Mouse (Mus musculus): ENCODE results near the gene Ccr10. TPM values are rescaled to one million over a fixed set of nuclear protein-coding genes. Genes with fewer than 3 reads are reported as not detected.

Gene Ccr10
- total and polyA plus RNA-seq, 2 experiments from 2014 or later = 0.16 to 0.88 TPM

DNA sequence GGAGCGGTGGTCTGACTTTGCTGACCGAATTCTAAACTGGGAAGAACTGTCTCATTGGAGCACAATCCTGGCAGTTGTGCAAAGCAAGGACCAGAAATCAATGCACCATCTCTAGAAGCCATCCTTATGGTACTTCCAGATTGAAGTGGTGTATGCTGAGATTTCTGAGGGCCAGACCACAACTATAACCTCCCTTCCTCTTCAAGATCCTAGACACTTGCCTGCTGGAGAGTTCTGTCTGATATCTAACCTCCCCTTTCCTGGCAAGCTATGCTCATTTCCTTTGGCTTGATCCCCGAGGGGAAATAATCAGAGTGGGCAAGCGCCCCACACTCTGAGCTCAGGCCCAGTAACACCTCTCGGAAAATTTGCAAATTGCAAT is 2.8 kb downstream of the Ccr10 start:
- no peaks in the 10 kb centered on the region for H3K9me3 ChIP-seq (ENCODE audit: low read length)
- ATAC-seq = no peak
- H3K4me1 ChIP-seq (ENCODE audit: insufficient read depth, low read length) = peaks cover 34% of the 10 kb centered on the region
- H3K9ac ChIP-seq (replicated peaks; ENCODE audit: low read length) = peak overlapping the region; percentile 51
- H3K27me3 ChIP-seq (ENCODE audit: insufficient read depth, low read length) = 0 out of 2 replicates have a peak, but pooled peaks cover 11% of the 10 kb centered on the region
- H3K36me3 ChIP-seq (ENCODE audit: insufficient read depth, low read length) = peaks cover 3% of the 10 kb centered on the region; the same call in 1 of the 2 replicates
- WGBS = 13% methylated on average over 5 of the region's 5 CpGs
- DNase-seq (ENCODE audit: low spot score) = no peak
- H3K4me3 ChIP-seq (ENCODE audit: low read length) = peak overlapping the region; percentile 62
- TF ChIP-seq CTCF (IDR thresholded peaks at IDR 0.05; ENCODE audit: low read depth) = no peak
- peak overlapping the region; percentile 89 for H3K4me2 ChIP-seq (ENCODE audit: low read depth, low read length)
- peak overlapping the region; percentile 83 for H3K27ac ChIP-seq

DNA sequence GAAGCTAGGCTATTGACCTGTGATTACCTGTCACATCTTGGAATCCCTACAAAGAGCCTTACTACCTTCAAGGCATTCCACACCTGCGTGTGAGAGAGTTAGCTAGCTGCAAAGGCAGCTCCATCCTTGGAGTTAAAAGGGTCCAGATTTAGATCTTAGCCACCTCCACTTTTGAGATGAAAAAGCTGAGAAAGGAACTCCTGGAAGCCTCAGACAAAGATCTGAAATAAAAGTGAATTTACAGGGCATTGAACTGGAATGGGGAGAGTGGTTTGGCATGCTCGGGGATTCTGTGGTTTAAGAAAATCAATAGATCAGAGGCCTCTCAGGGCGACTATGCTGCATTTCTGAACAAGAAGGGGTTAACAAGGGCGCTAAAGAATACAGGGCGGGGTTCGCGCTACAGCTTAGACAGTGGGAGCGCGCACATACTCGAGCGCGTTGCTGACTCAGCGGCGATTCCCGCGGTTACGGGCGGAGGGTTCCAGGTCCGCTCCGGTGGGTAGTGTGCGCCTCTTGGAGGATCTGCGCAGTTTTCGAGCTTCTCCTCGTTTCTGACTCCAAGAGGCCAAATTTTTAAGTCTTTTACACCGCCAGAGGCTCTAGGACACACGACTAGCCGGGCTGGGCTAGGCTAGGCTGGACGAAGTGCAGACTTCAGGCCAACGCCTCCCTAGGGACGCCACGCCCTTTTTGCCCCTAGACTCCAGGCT is 3.4 kb downstream of the Ccr10 start:
- under 1% methylated on average over 31 of the region's 31 CpGs for WGBS
- H3K4me1 ChIP-seq (ENCODE audit: insufficient read depth, low read length) = peaks cover 34% of the 10 kb centered on the region

DNA sequence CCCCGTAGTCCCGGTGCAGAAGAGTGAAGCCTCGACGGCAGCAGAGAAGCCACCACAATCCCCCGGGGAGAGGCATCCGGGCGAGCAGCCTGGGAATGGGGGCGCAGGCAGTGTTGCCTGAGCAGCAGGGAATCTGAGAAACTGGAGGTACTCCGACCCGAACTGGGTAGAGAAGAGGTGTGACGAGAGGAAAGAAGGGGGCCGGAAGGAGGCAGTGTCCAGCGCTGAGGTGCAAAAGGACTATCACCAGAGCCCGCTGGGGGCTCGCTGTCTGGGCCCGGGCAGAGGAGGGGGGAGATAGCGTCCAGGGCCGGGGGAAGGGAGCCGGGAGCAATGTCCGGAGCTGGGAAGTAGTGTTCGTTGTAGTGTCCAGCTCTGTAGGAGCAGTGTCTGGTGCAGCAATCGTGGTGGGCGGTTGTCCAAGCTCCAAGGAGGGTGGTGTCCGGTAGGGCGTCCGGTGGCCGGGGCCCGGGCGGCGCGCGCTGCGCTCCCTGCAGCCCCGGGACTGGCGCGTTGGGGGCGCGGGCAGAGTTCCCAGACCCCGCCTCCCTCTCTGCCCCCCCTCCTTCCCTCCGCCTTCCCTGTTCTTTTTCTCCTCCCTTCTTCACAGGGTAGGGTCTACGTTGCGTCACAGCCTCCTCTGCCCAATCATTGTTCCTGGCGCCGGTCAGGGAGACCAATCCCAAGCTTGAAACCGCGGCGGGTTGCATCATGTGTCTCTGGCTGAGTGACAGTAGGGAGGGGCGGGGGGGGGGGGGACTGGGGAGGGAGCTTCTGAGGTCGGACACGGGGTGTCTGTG is 4.2 kb downstream of the Ccr10 start, which contains the start of gene Plekhh3:
TSS of gene Plekhh3 (minus strand) at position 541 of the 800 bp plus-strand sequence.
- TF ChIP-seq CTCF (IDR thresholded peaks at IDR 0.05; ENCODE audit: low read depth) = peak; percentile 46
- Histone ChIP-seq H3K4me1 (ENCODE audit: insufficient read depth, low read length) (peaks cover 34% of the 10 kb centered on the region), H3K9ac (replicated peaks; ENCODE audit: low read length) (peak within 1 kb of the TSS; percentile 57), H3K36me3 (ENCODE audit: insufficient read depth, low read length) (peaks cover 4% of the 10 kb centered on the region; the same call in 1 of the 2 replicates), H3K27ac (peak within 1 kb of the TSS; percentile 83), H3K27me3 (ENCODE audit: insufficient read depth, low read length) (peaks cover 20% of the 10 kb centered on the region; the same call in 1 of the 2 replicates), H3K4me2 (ENCODE audit: low read depth, low read length) (peak within 1 kb of the TSS; percentile 89), H3K4me3 (ENCODE audit: low read length) (peak within 1 kb of the TSS; percentile 62), H3K9me3 (ENCODE audit: low read length) (no peaks in the 10 kb centered on the region)
- WGBS = under 1% methylated on average over 46 of the region's 50 CpGs
- DNase-seq (ENCODE audit: low spot score) = peak; percentile 98
- peak; percentile 96 for ATAC-seq

More for the DNA sequence above, 3.4 kb downstream of the Ccr10 start:
- Histone ChIP-seq H3K9me3 (ENCODE audit: low read length) (no peaks in the 10 kb centered on the region), H3K9ac (replicated peaks; ENCODE audit: low read length) (peak overlapping the region; percentile 51), H3K36me3 (ENCODE audit: insufficient read depth, low read length) (peaks cover 4% of the 10 kb centered on the region; the same call in 1 of the 2 replicates), H3K4me3 (ENCODE audit: low read length) (peak overlapping the region; percentile 62), H3K27me3 (ENCODE audit: insufficient read depth, low read length) (0 out of 2 replicates have a peak, but pooled peaks cover 15% of the 10 kb centered on the region), H3K27ac (peak overlapping the region; percentile 83), H3K4me2 (ENCODE audit: low read depth, low read length) (peak overlapping the region; percentile 89)
- TF ChIP-seq CTCF (IDR thresholded peaks at IDR 0.05; ENCODE audit: low read depth) = 0 out of 2 replicates have a peak, but pooled peaks have one; percentile 1
- DNase-seq (ENCODE audit: low spot score) (peak; percentile 85), ATAC-seq (0 out of 2 replicates have a peak, but pooled peaks have one; percentile 0)

DNA sequence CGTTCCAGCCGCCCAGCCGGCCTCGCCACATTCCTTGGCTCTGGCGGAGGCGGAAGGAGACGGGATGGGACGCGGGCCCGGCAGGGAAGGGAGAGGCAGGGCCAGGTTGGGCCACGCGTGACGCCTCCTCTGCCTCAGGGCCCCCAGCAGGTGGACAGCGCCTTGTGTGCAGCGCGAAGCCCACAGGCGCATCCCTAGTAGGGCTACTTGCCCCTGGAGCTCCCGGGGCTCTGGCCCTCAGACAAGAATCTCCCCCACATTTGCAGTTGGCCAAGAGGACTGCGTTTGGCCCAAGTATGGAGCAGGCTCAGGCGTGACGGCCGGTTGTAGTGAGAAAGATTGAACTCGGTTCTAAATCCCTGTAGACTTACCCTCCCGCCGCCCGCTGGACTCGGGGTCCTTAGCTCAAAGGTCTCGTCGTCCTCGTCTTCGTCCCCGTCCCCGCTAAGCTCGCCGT is 4.9 kb downstream of the Ccr10 start, which contains the start of gene Cntnap1:
TSS of gene Cntnap1 (plus strand) at position 170 of the 457 bp plus-strand sequence.
- peak within 1 kb of the TSS; percentile 89 for H3K4me2 ChIP-seq (ENCODE audit: low read depth, low read length)
- DNase-seq (ENCODE audit: low spot score) = no peak
- TF ChIP-seq CTCF (IDR thresholded peaks at IDR 0.05; ENCODE audit: low read depth) = no peak
- peaks cover 34% of the 10 kb centered on the region for H3K4me1 ChIP-seq (ENCODE audit: insufficient read depth, low read length)
- H3K9ac ChIP-seq (replicated peaks; ENCODE audit: low read length) = peak within 1 kb of the TSS; percentile 57
- peak within 1 kb of the TSS; percentile 75 for H3K27ac ChIP-seq
- WGBS = under 1% methylated on average over 35 of the region's 35 CpGs
- peak within 1 kb of the TSS; percentile 62 for H3K4me3 ChIP-seq (ENCODE audit: low read length)
- H3K9me3 ChIP-seq (ENCODE audit: low read length) = no peaks in the 10 kb centered on the region
- peaks cover 9% of the 10 kb centered on the region; the same call in 1 of the 2 replicates for H3K36me3 ChIP-seq (ENCODE audit: insufficient read depth, low read length)
- H3K27me3 ChIP-seq (ENCODE audit: insufficient read depth, low read length) = peaks cover 26% of the 10 kb centered on the region; the same call in 1 of the 2 replicates
- ATAC-seq = no peak

DNA sequence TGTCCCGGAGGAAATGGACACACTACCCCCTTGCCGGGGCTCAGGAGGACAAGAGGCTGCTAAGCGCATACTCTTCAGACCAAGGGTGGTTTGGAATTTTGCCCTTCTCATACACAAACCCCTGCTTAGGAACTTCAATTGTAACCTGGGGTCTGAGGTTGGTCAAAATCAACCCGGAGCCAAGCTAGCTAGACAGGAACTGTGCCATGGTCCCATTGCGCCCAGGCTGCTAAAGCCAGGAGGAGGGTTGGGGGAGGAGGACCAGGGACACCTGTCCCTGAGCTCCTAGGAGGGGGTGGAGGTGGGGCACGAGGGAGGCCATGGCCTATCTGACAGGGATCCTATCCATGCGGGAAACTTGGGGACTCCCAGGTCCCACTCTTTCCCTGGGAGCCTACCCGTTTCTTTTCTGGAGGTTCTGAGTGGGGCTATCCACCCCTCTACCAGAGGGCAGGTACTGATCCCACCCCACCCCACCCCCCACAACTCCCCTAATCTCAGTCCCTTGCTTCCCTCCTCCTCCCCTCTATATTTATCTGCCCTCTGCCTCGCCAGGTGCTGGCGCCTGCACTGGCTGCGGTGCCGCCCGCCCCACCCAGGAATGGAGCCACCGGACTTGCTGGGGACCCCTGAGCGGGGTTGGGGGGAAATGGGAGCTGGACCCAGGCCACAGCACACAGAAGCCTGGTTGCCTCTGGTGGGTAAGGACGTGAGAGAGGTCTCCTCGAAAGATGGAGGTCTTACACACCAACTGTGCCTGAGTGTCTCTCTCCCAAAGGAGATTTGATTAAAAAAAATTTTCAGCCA is 5.7 kb downstream of the Ccr10 start:
- ATAC-seq = no peak
- H3K4me3 ChIP-seq (ENCODE audit: low read length) = peak overlapping the region; percentile 62
- H3K27ac ChIP-seq = peak overlapping the region; percentile 75; the same call in 1 of the 2 replicates
- peaks cover 31% of the 10 kb centered on the region for H3K27me3 ChIP-seq (ENCODE audit: insufficient read depth, low read length)
- DNase-seq (ENCODE audit: low spot score) = no peak
- H3K4me1 ChIP-seq (ENCODE audit: insufficient read depth, low read length) = peaks cover 34% of the 10 kb centered on the region
- no peak for TF ChIP-seq CTCF (IDR thresholded peaks at IDR 0.05; ENCODE audit: low read depth)
- no peaks in the 10 kb centered on the region for H3K9me3 ChIP-seq (ENCODE audit: low read length)
- H3K9ac ChIP-seq (replicated peaks; ENCODE audit: low read length) = peak overlapping the region; percentile 57
- WGBS = 17% methylated on average over 17 of the region's 17 CpGs
- peak overlapping the region; percentile 89 for H3K4me2 ChIP-seq (ENCODE audit: low read depth, low read length)
- H3K36me3 ChIP-seq (ENCODE audit: insufficient read depth, low read length) = peaks cover 14% of the 10 kb centered on the region; the same call in 1 of the 2 replicates

Data from hindbrain, postnatal 0 days (tissue).